Comparison of ENCODE assay signal across 26 mouse cellular contexts in the genomic region with DNA sequence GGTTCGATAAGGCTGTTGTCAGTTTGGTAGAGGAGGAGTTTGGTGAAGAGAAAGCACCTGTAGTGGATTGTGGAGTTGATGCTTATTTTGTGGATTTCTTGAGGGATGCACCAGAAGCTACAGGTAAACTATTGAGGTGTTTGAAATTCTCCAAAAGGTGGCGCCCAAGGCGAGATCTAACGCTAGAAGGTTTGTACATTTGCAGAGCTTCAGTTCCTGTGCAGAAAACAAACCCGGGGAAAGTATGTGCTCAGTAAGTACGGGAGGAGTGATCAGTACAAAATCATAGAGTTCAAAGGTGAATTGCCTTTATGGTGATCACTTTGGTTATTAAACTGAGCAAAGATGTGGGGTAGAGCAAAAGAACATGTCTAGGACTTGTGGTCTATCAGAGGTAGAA.
DNase-seq lines count a peak whose midpoint lies in the region; ATAC-seq and TF ChIP-seq lines count a peak whose summit lies in the region.
"Had no signal": no experiment of that assay in that cellular context is flagged by ENCODE, and none has a peak within 500 bp of the region (broad histone marks: within the 10 kb centered on the region; RNA-seq: fewer than 3 reads in every experiment).

No protein-coding gene starts in this region.

- intact Hi-C loops in left cerebral cortex, adult 2 months (cut with DNase I), result no loop called here

- no peaks in the 10 kb centered on the region for H3K27me3 ChIP-seq in hindbrain, postnatal 0 days (ENCODE audit: insufficient read depth, low read length)
- H3K27me3 ChIP-seq in hindbrain, embryonic 12.5 days, result no peaks in the 10 kb centered on the region
- H3K27me3 ChIP-seq: embryonic facial prominence, embryonic 13.5 days; forebrain, embryonic 12.5 days; forebrain, embryonic 15.5 days; hindbrain, embryonic 13.5 days had no signal

- no peaks in the 10 kb centered on the region for H3K4me1 ChIP-seq in hindbrain, postnatal 0 days (ENCODE audit: insufficient read depth, low read length)
- H3K4me1 ChIP-seq in hindbrain, embryonic 12.5 days, result no peaks in the 10 kb centered on the region
- H3K4me1 ChIP-seq: embryonic facial prominence, embryonic 10.5 days; embryonic facial prominence, embryonic 13.5 days; forebrain, embryonic 12.5 days; forebrain, embryonic 15.5 days; hindbrain, embryonic 13.5 days had no signal

- no peak overlapping the region for H3K9ac ChIP-seq in hindbrain, postnatal 0 days (replicated peaks; ENCODE audit: low read length)
- no peak overlapping the region for H3K9ac ChIP-seq in hindbrain, embryonic 12.5 days
- H3K9ac ChIP-seq: embryonic facial prominence, embryonic 13.5 days; forebrain, embryonic 12.5 days; forebrain, embryonic 15.5 days; hindbrain, embryonic 13.5 days had no signal

- WGBS in hindbrain, postnatal 0 days, result 89% methylated on average over 6 of the region's 6 CpGs
- 87% methylated on average over 6 of the region's 6 CpGs for WGBS in hindbrain, embryonic 12.5 days
- WGBS in large intestine, adult 2 months, result 70% methylated on average over 6 of the region's 6 CpGs

- no peak overlapping the region for H3K4me2 ChIP-seq in hindbrain, postnatal 0 days (ENCODE audit: low read depth, low read length)
- no peak overlapping the region for H3K4me2 ChIP-seq in hindbrain, embryonic 12.5 days (replicated peaks)
- H3K4me2 ChIP-seq: embryonic facial prominence, embryonic 13.5 days; forebrain, embryonic 12.5 days; forebrain, embryonic 15.5 days; heart, embryonic 11.5 days; hindbrain, embryonic 13.5 days had no signal

- H3K9me3 ChIP-seq in hindbrain, postnatal 0 days (ENCODE audit: low read length), result no peaks in the 10 kb centered on the region
- H3K9me3 ChIP-seq in hindbrain, embryonic 12.5 days (replicated peaks), result no peaks in the 10 kb centered on the region
- H3K9me3 ChIP-seq: embryonic facial prominence, embryonic 10.5 days; embryonic facial prominence, embryonic 13.5 days; forebrain, embryonic 12.5 days; forebrain, embryonic 15.5 days; hindbrain, embryonic 13.5 days had no signal

- TF ChIP-seq CTCF in hindbrain, postnatal 0 days (IDR thresholded peaks at IDR 0.05; ENCODE audit: low read depth), result no peak
- no peak for TF ChIP-seq CTCF in left cerebral cortex, adult 2 months (IDR thresholded peaks at IDR 0.05)

- H3K27ac ChIP-seq in hindbrain, postnatal 0 days, result no peak overlapping the region
- H3K27ac ChIP-seq in hindbrain, embryonic 12.5 days, result no peak overlapping the region
- H3K27ac ChIP-seq in left cerebral cortex, adult 2 months, result no peak overlapping the region
- H3K27ac ChIP-seq: embryonic facial prominence, embryonic 10.5 days; embryonic facial prominence, embryonic 13.5 days; forebrain, embryonic 12.5 days; forebrain, embryonic 15.5 days; heart, adult 2 months; hindbrain, embryonic 13.5 days had no signal

- H3K4me3 ChIP-seq in hindbrain, postnatal 0 days (ENCODE audit: low read length), result no peak overlapping the region
- no peak overlapping the region for H3K4me3 ChIP-seq in hindbrain, embryonic 12.5 days
- no peak overlapping the region for H3K4me3 ChIP-seq in left cerebral cortex, adult 2 months
- H3K4me3 ChIP-seq: embryonic facial prominence, embryonic 10.5 days; embryonic facial prominence, embryonic 13.5 days; erythroblast, embryonic 14.5 days; forebrain, embryonic 12.5 days; forebrain, embryonic 15.5 days; heart, adult 2 months; hindbrain, embryonic 13.5 days had no signal

- peak; percentile 6 for DNase-seq in hindbrain, postnatal 0 days (ENCODE audit: low spot score)
- peak; percentile 23 for DNase-seq in ES-CJ7 (ENCODE audit: low read depth, low spot score)
- DNase-seq in R1 (ENCODE audit: low read depth, low spot score), result peak; percentile 10
- DNase-seq in large intestine, adult 2 months (ENCODE audit: low read depth, low spot score), result peak; percentile 54
- no peak for DNase-seq in lung, adult 18-20 months
- DNase-seq in left cerebral cortex, adult 2 months (ENCODE audit: extremely low spot score in 1 of 2, low spot score in 2 of 2), result no peak
- DNase-seq: adrenal gland, adult 2 months; adrenal gland, postnatal 25 days; cerebellum, adult 18-20 months; cerebellum, adult 9-10 months; cerebellum, postnatal 36 days; embryo, embryonic 11 days; gastrocnemius, postnatal 25 days; heart, adult 2 months; kidney, adult 11 months had no signal

- no peaks in the 10 kb centered on the region for H3K36me3 ChIP-seq in hindbrain, postnatal 0 days (ENCODE audit: insufficient read depth, low read length)
- H3K36me3 ChIP-seq in hindbrain, embryonic 12.5 days, result no peaks in the 10 kb centered on the region
- H3K36me3 ChIP-seq: embryonic facial prominence, embryonic 10.5 days; embryonic facial prominence, embryonic 13.5 days; forebrain, embryonic 12.5 days; forebrain, embryonic 15.5 days; hindbrain, embryonic 13.5 days had no signal

- no peak for ATAC-seq in hindbrain, postnatal 0 days
- ATAC-seq in hindbrain, embryonic 12.5 days (ENCODE audit: low FRiP score), result no peak
- ATAC-seq: CD4-positive, CD25-positive, alpha-beta regulatory T cell, adult 4 months; forebrain, embryonic 15.5 days; hindbrain, embryonic 16.5 days; inflammation-experienced regulatory T-cells, adult 6 months had no signal

Comparison
In these comparisons a context has a peak if more than half of its experiments do, and no peak if none do; other contexts are left out.
1. DNase-seq: peak in hindbrain, postnatal 0 days (single experiment), ES-CJ7 (single experiment), R1 (single experiment) and large intestine, adult 2 months (single experiment); none in lung, adult 18-20 months (0 of 2) and left cerebral cortex, adult 2 months (0 of 2).